Mouse (Mus musculus) thymus, adult 2 months (tissue): ENCODE data around the gene Abl2. TPM values are rescaled to one million over a fixed set of nuclear protein-coding genes. Genes with fewer than 3 reads are reported as not detected.

Experiments
- DNase-seq: peaks from one replicate; pipeline ENCODE4 v3.0.0; 2021
- H3K27ac ChIP-seq: fragments of 200-500 bp; 2 replicates; pipeline ENCODE4 v1.5.1; 2012; ENCODE audit warnings: low read length, control low read depth; ENCODE audit not compliant: control insufficient read depth, insufficient read depth
- H3K27me3 ChIP-seq: fragments of 200-500 bp; 2 replicates; pipeline ENCODE4 v1.6.1; 2012; ENCODE audit warnings: mild to moderate bottlenecking, low read length, moderate library complexity, mixed read lengths; ENCODE audit not compliant: control insufficient read depth, insufficient read depth
- H3K36me3 ChIP-seq: fragments of 200-500 bp; 2 replicates; pipeline ENCODE4 v1.6.1; 2012; ENCODE audit warnings: mild to moderate bottlenecking, low read length, moderate library complexity; ENCODE audit not compliant: control insufficient read depth, insufficient read depth
- H3K4me1 ChIP-seq: fragments of 200-500 bp; replicated peaks from 2 replicates; pipeline ENCODE4 v1.6.1; 2012; ENCODE audit warnings: low read length; ENCODE audit not compliant: control insufficient read depth, insufficient read depth
- H3K4me3 ChIP-seq: fragments of 200-500 bp; 2 replicates; pipeline ENCODE4 v1.5.1; 2012; ENCODE audit warnings: mild to moderate bottlenecking, low read length, control low read depth, moderate library complexity; ENCODE audit not compliant: control insufficient read depth, insufficient read depth
- CTCF ChIP-seq: fragments of 200-500 bp; IDR thresholded peaks from 2 replicates; pipeline ENCODE4 v1.5.1; 2012; ENCODE audit warnings: mild to moderate bottlenecking, control low read depth, low read length, moderate library complexity, borderline replicate concordance; ENCODE audit not compliant: control insufficient read depth, poor library complexity, insufficient read depth; ENCODE audit errors: extremely low read depth
- POLR2A ChIP-seq: fragments of 200-500 bp; IDR thresholded peaks from 2 replicates; pipeline ENCODE4 v1.6.1; 2012; ENCODE audit warnings: mild to moderate bottlenecking, low read length, control low read depth, moderate library complexity; ENCODE audit not compliant: control insufficient read depth, poor library complexity, insufficient read depth; ENCODE audit errors: extremely low read depth
- WGBS: fragments of 180-500 bp; shearing (Covaris S2); methylation state at CpG from one replicate; pipeline ENCODE4 v1.1.7; 2018; 5-methylcytosine and 5-hydroxymethylcytosine counted together
- polyA plus RNA-seq: library from polyadenylated mRNA; depleted of rRNA; stranded (reverse); fragments of >200 nt; gene quantifications from 2 replicates; pipeline ENCODE4 v1.2.3, GENCODE M21; 2012

Gene Abl2
- polyA plus RNA-seq, 1 experiment, result 18.7 TPM

DNA sequence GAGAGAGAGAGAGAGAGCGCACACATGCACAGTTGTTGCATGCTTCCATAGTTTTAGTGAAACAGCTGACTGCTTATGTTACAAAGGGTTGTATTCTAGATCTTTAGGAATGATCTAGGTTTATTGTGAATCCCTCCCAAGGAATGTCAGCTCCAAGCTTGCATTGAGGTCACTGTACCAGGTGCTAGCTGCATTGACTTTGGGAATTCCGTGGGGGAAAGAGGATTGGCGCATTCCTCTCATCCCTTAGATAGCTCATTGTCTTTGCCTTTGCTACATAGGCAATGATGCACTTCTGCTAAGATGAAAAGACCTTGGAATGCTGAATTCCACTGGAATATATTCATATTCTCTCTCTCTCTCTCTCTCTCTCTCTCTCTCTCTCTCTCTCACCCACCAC is 44.0 kb downstream of the Abl2 start:
- Histone ChIP-seq H3K27me3 (no peaks in the 10 kb centered on the region), H3K4me1 (peaks cover 3% of the 10 kb centered on the region; the same call in 1 of the 2 replicates), H3K36me3 (no peaks in the 10 kb centered on the region), H3K4me3 (no peak overlapping the region), H3K27ac (no peak overlapping the region)
- TF ChIP-seq CTCF, result no peak
- no peak for TF ChIP-seq POLR2A
- no peak for DNase-seq
- 99% methylated on average over 3 of the region's 3 CpGs for WGBS

DNA sequence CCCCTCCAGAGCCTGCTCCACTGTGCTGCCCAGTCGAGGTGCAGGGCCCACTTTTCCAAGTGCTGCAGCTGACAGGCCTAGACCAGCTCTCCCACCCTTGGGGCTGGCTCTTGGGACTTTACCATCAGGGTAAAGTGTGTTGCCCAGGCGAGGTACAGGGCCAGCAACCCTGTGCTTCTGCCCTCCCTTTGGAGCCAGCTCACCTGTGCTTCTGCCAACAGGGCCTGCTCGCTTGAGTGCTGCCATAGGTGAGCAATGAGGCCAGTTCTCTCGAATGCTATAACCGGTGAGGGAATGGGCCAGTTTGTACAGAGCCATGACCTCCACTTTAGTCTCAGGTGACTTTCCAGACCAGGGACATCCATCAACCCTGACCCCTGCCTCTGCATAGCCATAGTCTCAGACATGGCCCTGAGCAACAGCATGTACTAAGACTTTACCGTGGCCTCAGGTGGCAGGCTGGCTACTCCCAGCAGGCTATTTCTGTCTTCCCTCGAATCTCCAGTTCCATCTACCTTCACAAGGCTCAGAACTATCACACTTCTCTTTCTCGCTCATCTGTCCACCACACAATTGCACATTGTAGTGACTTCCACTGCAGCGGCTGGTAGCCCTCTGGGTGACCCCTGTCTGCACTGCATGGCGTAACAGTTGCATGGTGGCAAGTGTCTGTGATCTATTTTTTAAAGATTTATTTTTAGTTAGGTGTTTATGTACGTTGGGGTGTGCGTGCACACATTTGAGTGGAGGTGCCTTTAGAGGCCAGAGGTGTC is 46.7 kb downstream of the Abl2 start:
- DNase-seq, result no peak
- Histone ChIP-seq H3K27ac (no peak overlapping the region), H3K27me3 (no peaks in the 10 kb centered on the region), H3K36me3 (no peaks in the 10 kb centered on the region), H3K4me1 (peaks cover 3% of the 10 kb centered on the region; the same call in 1 of the 2 replicates), H3K4me3 (no peak overlapping the region)
- TF ChIP-seq POLR2A, result no peak
- no peak for TF ChIP-seq CTCF
- WGBS, result 86% methylated on average over 12 of the region's 12 CpGs

DNA sequence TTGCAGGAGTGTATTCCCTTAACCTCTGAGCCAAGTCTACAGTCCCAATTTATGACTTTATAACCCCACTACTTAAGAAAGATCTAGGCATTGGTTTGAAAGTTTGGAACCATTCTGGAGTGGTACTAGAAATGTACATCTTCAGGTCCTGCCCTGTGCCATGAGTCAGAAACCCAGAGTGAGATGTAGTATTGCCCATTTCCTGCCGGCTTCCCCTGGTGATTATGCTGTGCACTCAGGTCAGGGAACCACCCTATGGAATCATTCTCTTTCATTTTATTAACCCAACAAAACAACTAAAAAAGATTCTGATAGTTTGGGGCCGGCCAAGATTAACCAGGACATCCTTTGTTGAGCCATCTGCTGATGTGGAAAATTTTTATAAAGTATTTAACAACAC is 47.4 kb downstream of the Abl2 start:
- 74% methylated on average over 2 of the region's 2 CpGs for WGBS
- H3K27ac ChIP-seq, result no peak overlapping the region
- no peak for DNase-seq
- H3K4me1 ChIP-seq, result peaks cover 3% of the 10 kb centered on the region; the same call in 1 of the 2 replicates
- TF ChIP-seq CTCF, result no peak
- TF ChIP-seq POLR2A, result no peak
- no peak overlapping the region for H3K4me3 ChIP-seq
- H3K27me3 ChIP-seq, result no peaks in the 10 kb centered on the region
- H3K36me3 ChIP-seq, result no peaks in the 10 kb centered on the region

DNA sequence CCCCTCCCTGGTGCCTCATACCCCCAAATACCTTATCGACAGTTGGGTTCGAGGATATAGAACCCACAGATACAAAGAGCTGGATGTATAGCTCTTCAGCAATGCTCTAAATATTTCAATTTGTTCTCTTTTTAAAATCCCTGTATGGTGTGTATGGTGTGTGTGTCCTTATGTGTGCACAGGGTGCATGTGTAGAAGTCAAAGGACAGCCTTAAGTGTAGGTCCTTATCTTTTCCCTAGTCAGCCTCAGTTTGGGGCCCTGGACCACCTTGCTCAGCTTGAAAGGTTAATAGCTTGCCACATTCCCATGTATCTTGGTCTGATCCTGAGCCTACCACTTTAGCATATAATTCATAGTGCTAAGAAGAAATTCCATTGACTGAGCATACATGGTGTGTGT is 49.9 kb downstream of the Abl2 start:
- WGBS, result 97% methylated on average over 2 of the region's 2 CpGs
- no peak overlapping the region for H3K4me3 ChIP-seq
- H3K36me3 ChIP-seq, result no peaks in the 10 kb centered on the region
- no peak overlapping the region for H3K27ac ChIP-seq
- H3K27me3 ChIP-seq, result no peaks in the 10 kb centered on the region
- H3K4me1 ChIP-seq, result peaks cover 3% of the 10 kb centered on the region; the same call in 1 of the 2 replicates
- DNase-seq, result no peak
- TF ChIP-seq POLR2A (no peak), CTCF (no peak)

DNA sequence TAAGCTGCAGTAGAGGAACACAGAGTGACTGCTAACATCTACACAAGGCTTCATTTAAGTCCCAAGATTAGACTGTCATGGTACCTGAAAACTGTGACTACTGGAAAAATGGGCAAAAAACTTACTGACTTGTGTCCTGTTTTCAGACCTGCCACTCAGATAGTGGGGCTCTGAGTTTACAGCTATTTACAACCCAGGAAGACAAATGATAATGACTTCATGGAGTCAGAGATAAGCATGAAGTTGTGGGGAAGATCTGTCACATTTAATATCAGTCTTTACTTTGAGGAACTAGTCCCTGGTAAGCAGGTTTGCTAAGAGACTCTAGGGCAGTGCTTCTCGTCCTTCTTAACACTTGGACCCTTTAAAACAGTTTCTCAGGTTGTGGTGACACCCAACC is 51.7 kb downstream of the Abl2 start:
- no peak for DNase-seq
- no peaks in the 10 kb centered on the region for H3K36me3 ChIP-seq
- no peaks in the 10 kb centered on the region for H3K27me3 ChIP-seq
- H3K4me3 ChIP-seq, result no peak overlapping the region
- TF ChIP-seq POLR2A (no peak), CTCF (no peak)
- no peak overlapping the region for H3K27ac ChIP-seq
- 92% methylated on average over 1 of the region's 1 CpGs for WGBS
- peaks cover 8% of the 10 kb centered on the region for H3K4me1 ChIP-seq

DNA sequence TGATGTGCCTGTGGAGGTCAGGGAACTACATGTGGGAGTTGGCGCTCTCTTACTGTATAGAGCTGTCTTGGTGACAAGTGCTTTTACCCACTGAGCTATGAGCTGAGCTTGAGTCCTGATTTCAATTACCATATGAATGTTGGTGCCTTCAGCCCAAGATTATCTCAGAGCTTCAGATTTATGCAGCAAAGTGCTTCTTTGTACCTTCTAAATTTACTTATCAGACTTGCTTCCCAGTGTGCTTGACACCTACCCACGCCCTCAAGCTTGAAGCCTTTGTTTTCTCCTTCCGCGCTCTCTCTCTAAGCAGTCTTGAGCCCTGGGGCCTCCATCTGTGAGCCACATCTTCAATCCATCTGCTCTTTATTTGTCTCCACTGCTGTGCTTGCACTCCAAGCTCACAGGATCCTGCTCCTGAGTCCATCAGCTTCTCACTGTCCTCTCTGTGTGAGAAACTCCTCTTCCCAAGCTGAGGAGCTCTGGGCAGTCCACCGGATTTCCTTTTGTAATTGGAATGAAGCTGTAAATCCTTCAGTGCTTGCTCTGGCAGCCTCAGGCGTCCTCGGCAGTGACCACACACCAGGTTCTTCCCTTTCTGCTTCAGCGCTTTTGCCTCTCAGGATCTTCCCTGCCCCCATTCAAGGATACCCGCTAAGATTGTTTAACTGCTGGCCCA is 55.4 kb downstream of the Abl2 start:
- H3K27me3 ChIP-seq, result no peaks in the 10 kb centered on the region
- no peak for TF ChIP-seq POLR2A
- no peak for TF ChIP-seq CTCF
- WGBS, result 70% methylated on average over 9 of the region's 9 CpGs
- DNase-seq, result no peak
- no peak overlapping the region for H3K4me3 ChIP-seq
- H3K27ac ChIP-seq, result no peak overlapping the region
- H3K4me1 ChIP-seq, result peaks cover 27% of the 10 kb centered on the region
- H3K36me3 ChIP-seq, result no peaks in the 10 kb centered on the region

DNA sequence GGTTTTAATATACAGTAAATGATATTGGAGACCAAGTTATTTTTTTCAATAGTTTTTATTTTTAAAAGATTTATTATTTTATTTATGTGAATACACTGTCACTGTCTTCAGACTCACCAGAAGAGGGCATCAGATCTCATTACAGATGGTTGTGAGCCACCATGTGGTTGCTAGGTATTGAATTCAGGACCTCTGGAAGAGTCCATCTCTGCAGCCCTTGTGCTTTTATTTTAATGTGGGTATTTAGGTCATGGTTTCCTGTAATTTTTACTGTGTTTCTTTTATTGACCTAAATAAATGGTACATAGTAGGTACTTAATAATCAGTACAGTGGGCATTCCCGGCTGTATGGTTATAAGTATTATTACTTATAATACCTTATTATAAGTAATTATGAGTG is 56.1 kb downstream of the Abl2 start:
- TF ChIP-seq POLR2A (no peak), CTCF (no peak)
- Histone ChIP-seq H3K27ac (no peak overlapping the region), H3K4me3 (no peak overlapping the region), H3K4me1 (peaks cover 27% of the 10 kb centered on the region), H3K27me3 (no peaks in the 10 kb centered on the region), H3K36me3 (no peaks in the 10 kb centered on the region)
- 68% methylated on average over 1 of the region's 1 CpGs for WGBS
- no peak for DNase-seq
